Mouse (Mus musculus): ENCODE results near the gene Stim2.

Stim2 gene

DNA sequence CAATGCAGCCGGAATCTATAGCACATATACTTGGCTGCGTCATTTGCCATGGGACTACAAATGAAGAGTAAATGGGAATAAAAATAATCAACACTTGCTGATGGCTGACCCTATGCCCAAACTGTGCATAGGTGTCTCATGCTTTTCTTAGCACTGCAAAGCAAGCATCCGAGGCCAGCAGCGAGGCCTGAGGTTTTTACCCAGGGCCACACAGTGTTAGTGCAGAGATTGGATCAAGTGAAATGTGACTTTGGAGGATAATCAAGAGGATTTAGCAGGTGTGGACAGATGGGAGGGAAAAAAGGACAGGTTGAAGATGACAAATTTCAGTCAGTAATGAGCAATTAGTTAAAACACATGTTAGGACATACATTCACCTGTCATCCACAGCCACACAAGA lies 162.3 kb downstream of the Stim2 start:
- ChIA-PET POLR2A (no interaction called here), CTCF (no interaction called here)

DNA sequence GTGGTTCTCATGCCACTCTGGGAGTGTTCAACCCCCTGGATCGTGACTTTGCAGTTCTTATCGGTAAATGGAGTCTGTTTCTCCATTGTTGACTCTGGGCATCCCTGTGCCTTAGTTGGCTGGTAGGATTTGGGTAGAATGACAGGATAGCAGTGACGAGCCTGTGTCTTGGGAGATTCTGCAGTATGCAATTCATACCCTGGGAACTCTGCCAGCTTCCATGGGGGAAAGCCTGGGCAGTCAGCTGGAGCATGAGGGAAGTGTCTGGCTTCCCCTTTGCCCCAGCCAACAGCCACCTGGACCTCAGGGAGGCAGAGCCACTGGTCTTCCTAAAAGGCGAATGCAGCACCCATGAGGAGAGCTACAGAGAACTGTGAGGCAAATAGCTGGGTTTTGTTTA lies 165.6 kb downstream of the Stim2 start:
- ChIA-PET POLR2A (no interaction called here), CTCF (interaction anchor here in 1 of 4 experiments (1.2 kb wide), 1 partner anchor 9 kb away, joined by 5 read pairs; no protein-coding TSS in a partner anchor)
